Mouse (Mus musculus) limb, embryonic 15.5 days (tissue): ENCODE data around the gene Eed. TPM values are rescaled to one million over a fixed set of nuclear protein-coding genes. Genes with fewer than 3 reads are reported as not detected.

Experiments
- ATAC-seq: fragments of 200-750 bp; cut with Nextera tagmentation; 2 replicates; pipeline ENCODE4 v1.8.0; 2017; ENCODE audit warnings: low read depth, moderate TSS enrichment; ENCODE audit not compliant: insufficient number of reproducible peaks, low FRiP score, low TSS enrichment
- H3K27ac ChIP-seq: fragments of 300-500 bp; sonication (generic); 2 replicates; pipeline ENCODE4 v1.5.1; 2015; ENCODE audit warnings: moderate library complexity, mild to moderate bottlenecking, inconsistent platforms
- H3K27me3 ChIP-seq: fragments of 300-500 bp; sonication (generic); 2 replicates; pipeline ENCODE4 v1.6.1; 2015; ENCODE audit warnings: inconsistent platforms
- H3K36me3 ChIP-seq: fragments of 300-500 bp; sonication (generic); 2 replicates; pipeline ENCODE4 v1.6.1; 2015; ENCODE audit warnings: inconsistent platforms
- H3K4me1 ChIP-seq: fragments of 300-500 bp; sonication (generic); 2 replicates; pipeline ENCODE4 v1.6.1; 2015; ENCODE audit warnings: inconsistent platforms
- H3K4me2 ChIP-seq: fragments of 300-500 bp; sonication (generic); 2 replicates; pipeline ENCODE4 v1.6.1; 2015; ENCODE audit warnings: mild to moderate bottlenecking, inconsistent platforms
- H3K4me3 ChIP-seq: fragments of 300-500 bp; sonication (generic); 2 replicates; pipeline ENCODE4 v1.5.1; 2015; ENCODE audit warnings: mild to moderate bottlenecking, inconsistent platforms
- H3K9ac ChIP-seq: fragments of 300-500 bp; sonication (generic); 2 replicates; pipeline ENCODE4 v1.6.1; 2015; ENCODE audit warnings: inconsistent platforms
- H3K9me3 ChIP-seq: fragments of 300-500 bp; sonication (generic); 2 replicates; pipeline ENCODE4 v1.6.1; 2016; ENCODE audit warnings: inconsistent platforms
- WGBS: fragments of 180-500 bp; shearing (Covaris S2); methylation state at CpG from one replicate; pipeline ENCODE4 v1.1.7; 2015; 5-methylcytosine and 5-hydroxymethylcytosine counted together
- polyA plus RNA-seq: library from polyadenylated mRNA; unstranded; fragments of >200 nt; fragmentation: Nextera tagmentation; extraction: Ambion mirVana; gene quantifications from 2 replicates; pipeline ENCODE4 v1.2.1, GENCODE M21; 2015

The Eed gene
- polyA plus RNA-seq, 1 experiment from 2014 or later, result 63.0 TPM

DNA sequence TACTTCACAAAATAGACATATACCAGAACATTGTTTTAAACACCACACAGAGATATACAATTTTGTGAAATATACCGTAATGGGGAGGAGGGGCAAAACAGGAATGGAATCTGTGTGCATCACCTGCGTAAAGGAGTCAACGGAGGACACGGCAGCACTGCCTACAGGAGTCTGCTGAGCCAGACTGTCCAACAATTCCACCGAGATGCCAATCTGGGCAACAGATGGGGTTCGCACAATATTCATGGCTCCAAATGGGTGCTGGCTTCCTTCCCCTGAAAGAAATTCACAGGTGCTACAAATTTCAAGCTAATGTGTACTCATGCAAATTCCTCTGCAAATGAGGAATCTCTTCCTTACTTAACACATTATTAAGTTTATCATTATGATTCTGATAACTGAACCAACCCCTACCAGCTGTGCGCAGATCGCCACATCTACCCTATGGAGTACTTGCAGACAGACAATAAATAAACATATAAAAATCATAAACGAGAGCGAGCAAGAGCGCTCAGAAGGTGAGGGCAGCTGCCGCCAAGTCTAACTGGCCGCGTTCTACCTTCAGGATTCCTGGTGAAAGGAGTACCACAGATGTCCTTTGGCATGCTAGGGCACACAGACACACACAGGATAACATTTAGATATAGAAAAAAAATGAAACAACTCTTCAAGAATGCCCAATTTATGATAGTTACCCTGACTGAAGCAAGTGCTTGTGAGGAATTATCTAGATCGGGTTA lies 57.2 kb downstream of the Eed start:
- Histone ChIP-seq H3K4me3 (no peak overlapping the region), H3K9ac (no peak overlapping the region), H3K27ac (no peak overlapping the region), H3K27me3 (no peaks in the 10 kb centered on the region), H3K4me2 (no peak overlapping the region), H3K4me1 (no peaks in the 10 kb centered on the region), H3K9me3 (no peaks in the 10 kb centered on the region), H3K36me3 (peaks cover 23% of the 10 kb centered on the region)
- 94% methylated on average over 15 of the region's 15 CpGs for WGBS
- ATAC-seq, result no peak

DNA sequence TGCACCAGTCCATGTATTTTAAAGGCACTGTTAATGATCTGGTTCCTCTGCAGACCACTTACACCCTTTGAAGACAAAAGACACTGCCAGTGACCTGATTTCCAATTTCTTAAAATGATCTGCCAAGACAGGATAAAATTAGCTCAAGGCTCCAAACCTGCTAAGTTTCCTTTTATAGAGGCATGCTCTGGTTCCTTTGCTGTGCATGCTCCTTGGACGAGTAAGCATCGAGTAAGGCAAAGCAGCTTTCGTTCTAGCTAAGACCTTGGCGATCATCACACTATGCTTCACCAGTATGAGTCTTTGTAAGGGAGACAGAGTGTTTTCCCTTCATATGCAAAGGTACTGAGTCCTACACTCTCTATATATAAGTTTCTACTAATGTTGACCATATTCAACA lies 63.0 kb downstream of the Eed start:
- no peaks in the 10 kb centered on the region for H3K27me3 ChIP-seq
- H3K27ac ChIP-seq, result no peak overlapping the region
- no peaks in the 10 kb centered on the region for H3K9me3 ChIP-seq
- no peak for ATAC-seq
- H3K9ac ChIP-seq, result no peak overlapping the region
- H3K4me1 ChIP-seq, result no peaks in the 10 kb centered on the region
- H3K4me3 ChIP-seq, result no peak overlapping the region
- no peak overlapping the region for H3K4me2 ChIP-seq
- H3K36me3 ChIP-seq, result peaks cover 10% of the 10 kb centered on the region
- 79% methylated on average over 4 of the region's 4 CpGs for WGBS

DNA sequence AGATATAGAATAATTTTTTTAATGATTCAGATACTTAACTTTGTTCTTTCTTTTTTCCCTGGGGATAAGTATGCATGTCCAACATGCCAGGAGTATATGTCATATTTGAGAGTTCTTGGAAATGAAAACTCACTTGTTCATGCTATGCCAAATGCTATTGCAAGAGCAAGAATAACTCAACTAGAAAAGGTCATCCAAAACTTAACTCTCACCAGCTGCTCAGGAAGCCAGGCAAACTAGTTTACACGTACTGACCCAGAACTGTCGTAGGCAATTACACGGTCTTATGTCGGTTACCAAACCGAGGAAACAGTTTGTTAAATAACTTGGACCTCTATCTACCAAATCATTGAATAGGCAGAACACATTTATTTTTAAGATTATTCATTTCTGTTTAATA lies 64.1 kb downstream of the Eed start:
- H3K4me2 ChIP-seq, result no peak overlapping the region
- H3K27ac ChIP-seq, result no peak overlapping the region
- no peak overlapping the region for H3K4me3 ChIP-seq
- H3K36me3 ChIP-seq, result peaks cover 10% of the 10 kb centered on the region
- no peaks in the 10 kb centered on the region for H3K27me3 ChIP-seq
- no peak overlapping the region for H3K9ac ChIP-seq
- H3K9me3 ChIP-seq, result no peaks in the 10 kb centered on the region
- ATAC-seq, result no peak
- 87% methylated on average over 5 of the region's 5 CpGs for WGBS
- H3K4me1 ChIP-seq, result no peaks in the 10 kb centered on the region

DNA sequence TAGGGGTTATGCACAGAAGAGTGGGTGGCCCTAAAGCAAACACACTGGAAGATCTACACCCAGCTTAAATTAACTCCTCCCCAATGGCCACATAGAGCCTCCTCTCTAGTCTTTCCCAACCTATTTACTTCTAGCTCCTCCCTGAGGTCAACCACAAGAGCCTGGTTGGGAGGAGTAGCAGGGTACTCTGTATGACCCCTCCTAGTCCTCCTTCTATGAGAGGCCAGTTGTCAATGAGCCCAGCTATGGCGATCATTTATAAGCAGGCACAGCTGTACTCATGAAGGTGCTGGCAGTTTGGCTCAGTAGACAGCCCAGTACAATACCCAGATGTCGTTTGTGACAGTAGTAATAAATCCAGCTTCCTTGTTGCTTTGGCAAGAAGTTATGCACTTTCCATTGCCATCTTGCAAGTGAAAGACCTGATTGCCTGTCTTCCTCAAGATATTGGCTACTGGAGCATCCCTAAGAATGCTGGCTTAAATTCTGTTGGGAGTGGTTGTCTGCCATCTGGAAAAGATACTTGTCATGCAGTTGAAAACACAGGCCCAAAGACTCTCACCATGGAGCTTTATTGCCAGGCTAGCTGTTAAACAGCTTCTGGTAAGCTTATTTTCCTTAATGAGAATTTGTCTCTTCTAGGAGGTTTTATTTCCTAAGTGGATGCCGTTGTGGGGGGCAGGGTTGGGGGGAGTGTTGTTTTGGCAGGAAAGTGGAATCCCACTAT lies 67.2 kb downstream of the Eed start:
- Histone ChIP-seq H3K27ac (no peak overlapping the region), H3K4me2 (no peak overlapping the region), H3K9me3 (no peaks in the 10 kb centered on the region), H3K27me3 (no peaks in the 10 kb centered on the region), H3K4me3 (no peak overlapping the region), H3K4me1 (peaks cover 6% of the 10 kb centered on the region), H3K9ac (no peak overlapping the region), H3K36me3 (peaks cover 5% of the 10 kb centered on the region; the same call in 1 of the 2 replicates)
- 45% methylated on average over 3 of the region's 3 CpGs for WGBS
- ATAC-seq, result peak; percentile 75; the same call in 1 of the 2 replicates

DNA sequence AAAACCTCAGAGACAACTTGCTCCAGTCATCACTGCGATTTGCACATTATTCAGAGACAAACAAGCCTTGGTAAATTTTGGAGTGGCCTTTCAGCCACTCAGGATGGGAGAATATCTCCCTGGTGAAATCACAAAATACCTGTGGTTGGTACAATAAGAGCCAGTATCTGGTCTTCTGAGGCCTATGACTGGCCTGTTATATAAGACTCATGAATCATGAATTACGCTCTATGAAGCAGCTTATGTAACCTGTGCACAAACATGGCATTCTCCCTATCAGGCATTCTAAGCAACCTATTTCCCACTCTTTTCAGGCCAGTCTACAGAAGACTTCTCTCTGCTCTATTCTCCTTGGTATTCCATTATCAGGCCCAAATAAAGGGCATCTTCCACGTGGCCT lies 68.4 kb downstream of the Eed start:
- Histone ChIP-seq H3K27me3 (no peaks in the 10 kb centered on the region), H3K9ac (no peak overlapping the region), H3K9me3 (no peaks in the 10 kb centered on the region), H3K4me3 (no peak overlapping the region), H3K4me2 (no peak overlapping the region), H3K36me3 (peaks cover 3% of the 10 kb centered on the region; the same call in 1 of the 2 replicates), H3K4me1 (peaks cover 6% of the 10 kb centered on the region), H3K27ac (no peak overlapping the region)
- no peak for ATAC-seq
- 86% methylated on average over 3 of the region's 3 CpGs for WGBS

DNA sequence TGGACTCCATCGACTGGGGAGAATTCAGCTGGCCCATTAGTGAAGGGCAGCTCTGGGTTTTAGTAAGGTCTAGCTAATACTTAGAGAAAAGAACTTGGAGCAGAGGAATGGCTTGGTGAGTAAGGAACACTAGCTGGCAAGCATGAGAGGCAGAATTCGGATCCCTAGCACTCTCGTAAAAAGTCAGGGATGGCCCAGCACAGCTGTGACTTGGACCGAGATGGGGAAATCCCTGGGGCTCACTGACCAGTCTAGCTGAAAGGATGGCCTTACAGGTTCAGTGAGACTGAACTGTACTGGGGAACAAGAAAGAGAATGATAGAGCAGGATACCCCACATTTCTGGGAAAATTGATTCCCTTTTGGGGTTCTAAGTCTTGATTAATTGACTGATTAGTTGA lies 71.1 kb downstream of the Eed start:
- ATAC-seq, result no peak
- H3K9me3 ChIP-seq, result no peaks in the 10 kb centered on the region
- no peak overlapping the region for H3K4me2 ChIP-seq
- no peaks in the 10 kb centered on the region for H3K27me3 ChIP-seq
- peaks cover 6% of the 10 kb centered on the region for H3K4me1 ChIP-seq
- H3K4me3 ChIP-seq, result no peak overlapping the region
- no peak overlapping the region for H3K9ac ChIP-seq
- H3K36me3 ChIP-seq, result no peaks in the 10 kb centered on the region
- WGBS, result 43% methylated on average over 4 of the region's 4 CpGs
- 0 out of 2 replicates have a peak overlapping the region, but pooled peaks have one; percentile 27 for H3K27ac ChIP-seq

DNA sequence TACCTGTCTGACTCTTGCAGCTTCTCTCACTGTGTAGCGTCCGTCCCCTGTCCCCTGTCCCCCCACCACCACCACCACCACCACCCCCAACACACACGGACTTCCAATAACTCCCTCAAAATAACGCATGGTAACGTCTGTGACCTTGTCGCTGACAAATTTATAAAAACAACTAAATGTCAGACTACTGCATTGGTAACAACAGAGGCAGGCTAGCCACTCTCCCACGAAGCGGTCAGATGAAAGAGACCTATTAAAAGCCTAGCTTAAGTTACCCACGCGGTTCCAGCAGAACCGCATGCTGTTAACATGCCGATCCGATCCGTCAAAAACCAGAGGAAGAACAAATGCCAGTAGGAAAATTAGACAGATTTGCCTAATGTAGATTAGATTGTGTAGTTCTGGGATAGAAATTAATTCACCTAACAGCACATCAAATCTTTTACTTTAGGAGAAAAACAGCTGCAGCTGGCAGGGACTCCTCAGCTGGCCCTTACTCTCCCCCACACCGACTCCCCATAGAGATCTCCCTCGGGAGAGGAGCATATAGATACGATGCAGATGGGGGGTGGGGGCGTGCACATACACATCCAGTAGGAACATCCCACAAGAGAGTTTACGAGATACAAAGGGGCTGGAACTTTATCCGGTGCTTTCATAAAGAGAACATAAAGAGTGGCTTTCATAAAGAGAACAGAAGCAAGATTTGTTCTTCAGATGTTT lies 71.7 kb downstream of the Eed start:
- Histone ChIP-seq H3K4me2 (peak overlapping the region; percentile 21), H3K36me3 (no peaks in the 10 kb centered on the region), H3K4me3 (no peak overlapping the region), H3K4me1 (peaks cover 6% of the 10 kb centered on the region), H3K9ac (no peak overlapping the region), H3K27me3 (no peaks in the 10 kb centered on the region), H3K9me3 (no peaks in the 10 kb centered on the region), H3K27ac (0 out of 2 replicates have a peak overlapping the region, but pooled peaks have one; percentile 27)
- WGBS, result 31% methylated on average over 20 of the region's 20 CpGs
- ATAC-seq, result no peak

DNA sequence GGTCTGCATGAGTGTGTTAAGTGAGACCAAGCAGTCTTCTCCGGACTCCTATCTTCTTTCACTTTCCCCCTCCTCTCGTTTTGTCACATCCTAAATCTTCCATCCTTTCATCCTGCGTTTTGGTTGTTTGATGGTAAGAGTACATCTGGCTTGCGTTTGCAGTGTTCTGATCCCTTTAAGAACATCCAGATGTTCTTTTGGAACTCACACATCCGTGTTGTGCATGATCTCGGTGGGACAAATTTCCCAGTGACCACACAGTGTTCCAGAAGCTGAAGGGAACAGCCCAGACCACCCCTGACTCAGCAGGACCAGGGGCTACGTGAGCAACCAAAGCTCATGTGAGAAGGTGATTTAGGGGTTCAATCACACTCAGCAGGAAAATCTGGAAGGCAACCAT lies 72.4 kb downstream of the Eed start:
- 24% methylated on average over 7 of the region's 7 CpGs for WGBS
- Histone ChIP-seq H3K27me3 (no peaks in the 10 kb centered on the region), H3K9me3 (no peaks in the 10 kb centered on the region), H3K27ac (no peak overlapping the region), H3K36me3 (no peaks in the 10 kb centered on the region), H3K4me3 (no peak overlapping the region), H3K4me2 (peak overlapping the region; percentile 21), H3K4me1 (peaks cover 6% of the 10 kb centered on the region), H3K9ac (no peak overlapping the region)
- ATAC-seq, result no peak

DNA sequence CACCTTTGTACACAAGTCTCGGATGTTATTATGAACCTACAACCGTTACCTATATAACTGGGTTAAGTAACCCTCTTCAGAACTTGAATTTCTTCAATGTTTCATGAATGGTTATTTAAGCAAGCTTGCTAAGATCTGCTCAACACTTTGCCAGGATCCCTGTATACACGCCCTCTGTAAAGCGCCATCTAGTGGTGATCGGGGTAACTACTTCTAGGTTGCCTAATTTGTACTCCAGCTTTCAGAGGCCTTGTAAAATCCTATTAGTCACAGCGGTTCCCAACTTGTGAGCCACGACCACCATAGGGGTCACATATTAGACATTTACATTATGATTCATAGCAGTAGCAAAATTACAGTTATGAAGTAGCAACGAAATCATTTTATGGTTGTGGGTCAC lies 72.8 kb downstream of the Eed start:
- ATAC-seq, result 0 out of 2 replicates have a peak, but pooled peaks have one; percentile 49
- Histone ChIP-seq H3K9me3 (no peaks in the 10 kb centered on the region), H3K4me3 (no peak overlapping the region), H3K36me3 (no peaks in the 10 kb centered on the region), H3K9ac (no peak overlapping the region), H3K27me3 (no peaks in the 10 kb centered on the region), H3K4me1 (peaks cover 8% of the 10 kb centered on the region), H3K27ac (no peak overlapping the region), H3K4me2 (no peak overlapping the region)
- 15% methylated on average over 8 of the region's 8 CpGs for WGBS

Other genes with a start within 250 kb of the Eed start
- 0.07 and 0.09 TPM in 2 replicates for gene Ccdc81, start 77.4 kb downstream of the Eed start, polyA plus RNA-seq
- 116 and 117 TPM in 2 replicates for gene Hikeshi, start 39.8 kb downstream of the Eed start, polyA plus RNA-seq
- gene Picalm, start 149.2 kb upstream of the Eed start, polyA plus RNA-seq, result 37.9 and 40.1 TPM in 2 replicates